In the genomic region with DNA sequence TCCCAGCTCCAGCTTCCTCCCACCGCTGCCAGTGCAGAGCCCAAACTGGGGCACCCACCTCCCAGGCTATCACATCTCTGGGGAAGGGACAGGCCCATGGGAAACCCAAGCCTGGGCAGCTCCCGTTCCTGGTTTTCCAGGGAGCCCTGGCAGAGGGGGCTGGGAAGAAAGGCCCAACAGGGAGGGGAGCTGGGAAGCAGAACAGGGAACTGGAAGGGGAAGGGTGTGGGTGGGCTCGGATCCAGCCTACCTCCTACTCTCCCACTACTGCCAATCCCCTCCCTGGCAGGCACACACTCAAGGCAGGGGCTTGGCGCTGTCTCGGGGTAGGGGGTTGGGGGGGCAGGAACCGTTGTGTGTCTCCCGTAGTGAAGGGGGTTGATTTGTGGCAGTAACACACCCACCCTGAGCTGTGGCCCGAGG, we compare ENCODE assay signal across 9 mouse cellular contexts. TPM values are rescaled to one million over a fixed set of nuclear protein-coding genes. Genes with fewer than 3 reads are reported as not detected.
DNase-seq lines count a peak whose midpoint lies in the region; ATAC-seq and TF ChIP-seq lines count a peak whose summit lies in the region.
"Had no signal": no experiment of that assay in that cellular context is flagged by ENCODE, and none has a peak within 500 bp of the region (broad histone marks: within the 10 kb centered on the region; RNA-seq: fewer than 3 reads in every experiment).

No protein-coding gene starts in this region.

- H3K4me3 ChIP-seq in forebrain, embryonic 12.5 days (replicated peaks): no peak overlapping the region; the same call in 1 of the 2 replicates
- H3K4me3 ChIP-seq in heart, embryonic 14.5 days (ENCODE audit: control insufficient read depth in 1 of 2, insufficient read depth in 1 of 2, low read depth in 1 of 2, low read length in 2 of 2): peak overlapping the region; percentile 10 to 21; a peak in 3 of 4 replicates
- peak overlapping the region; percentile 24 for H3K4me3 ChIP-seq in kidney, embryonic 15.5 days (replicated peaks)
- peak overlapping the region; percentile 21 for H3K4me3 ChIP-seq in limb, embryonic 14.5 days (replicated peaks; ENCODE audit: low read length)
- no peak overlapping the region for H3K4me3 ChIP-seq in midbrain, embryonic 13.5 days (replicated peaks)
- peak overlapping the region; percentile 25 for H3K4me3 ChIP-seq in stomach, embryonic 16.5 days (replicated peaks; ENCODE audit: low read length)
- H3K4me3 ChIP-seq: myocyte had no signal

- H3K36me3 ChIP-seq in forebrain, embryonic 12.5 days (replicated peaks): peaks cover 32% of the 10 kb centered on the region
- H3K36me3 ChIP-seq in heart, embryonic 14.5 days (ENCODE audit: control insufficient read depth, insufficient read depth, low read length): peaks cover 38% of the 10 kb centered on the region
- peaks cover 49% of the 10 kb centered on the region for H3K36me3 ChIP-seq in kidney, embryonic 15.5 days
- H3K36me3 ChIP-seq in limb, embryonic 14.5 days (ENCODE audit: control insufficient read depth, insufficient read depth, low read length): peaks cover 38% of the 10 kb centered on the region
- peaks cover 28% of the 10 kb centered on the region for H3K36me3 ChIP-seq in midbrain, embryonic 13.5 days
- peaks cover 14% of the 10 kb centered on the region for H3K36me3 ChIP-seq in stomach, embryonic 16.5 days (ENCODE audit: control insufficient read depth, insufficient read depth, low read length)

- H3K27ac ChIP-seq in forebrain, embryonic 12.5 days: peak overlapping the region; percentile 74
- H3K27ac ChIP-seq in heart, embryonic 14.5 days (replicated peaks in 1 of 2; ENCODE audit: control insufficient read depth in 1 of 2, insufficient read depth in 1 of 2, low read depth in 2 of 2, low read length in 2 of 2): peak overlapping the region; percentile 87 to 89
- H3K27ac ChIP-seq in kidney, embryonic 15.5 days: peak overlapping the region; percentile 93
- H3K27ac ChIP-seq in limb, embryonic 14.5 days (replicated peaks; ENCODE audit: low read depth, low read length): peak overlapping the region; percentile 83
- peak overlapping the region; percentile 59 for H3K27ac ChIP-seq in midbrain, embryonic 13.5 days
- peak overlapping the region; percentile 90 for H3K27ac ChIP-seq in stomach, embryonic 16.5 days (ENCODE audit: low read length)

- no peak for TF ChIP-seq POLR2A in limb, embryonic 14.5 days (IDR thresholded peaks at IDR 0.05; ENCODE audit: borderline replicate concordance, extremely low read depth, insufficient read depth, insufficient read length)

- peak; percentile 79; the same call in 1 of the 2 replicates for ATAC-seq in forebrain, embryonic 12.5 days (ENCODE audit: low FRiP score)
- ATAC-seq in heart, embryonic 14.5 days (ENCODE audit: insufficient number of reproducible peaks, insufficient read depth, low FRiP score, low read depth): peak; percentile 75
- peak; percentile 72 for ATAC-seq in kidney, embryonic 15.5 days (replicated peaks; ENCODE audit: low FRiP score)
- peak; percentile 80 for ATAC-seq in limb, embryonic 14.5 days (ENCODE audit: low FRiP score, low read depth)
- ATAC-seq in midbrain, embryonic 13.5 days: peak; percentile 86
- ATAC-seq in stomach, embryonic 16.5 days (ENCODE audit: insufficient read depth, low FRiP score): peak; percentile 79
- ATAC-seq in erythroid progenitor cell, adult 5-6 weeks (replicated peaks; ENCODE audit: low FRiP score, poor library complexity, severe bottlenecking): no peak

- peak overlapping the region; percentile 49 for H3K4me2 ChIP-seq in forebrain, embryonic 12.5 days
- H3K4me2 ChIP-seq in heart, embryonic 14.5 days (ENCODE audit: low read length): peak overlapping the region; percentile 60
- H3K4me2 ChIP-seq in kidney, embryonic 15.5 days: peak overlapping the region; percentile 55
- peak overlapping the region; percentile 59 for H3K4me2 ChIP-seq in limb, embryonic 14.5 days (replicated peaks; ENCODE audit: low read depth, low read length, severe bottlenecking)
- peak overlapping the region; percentile 34 for H3K4me2 ChIP-seq in midbrain, embryonic 13.5 days (replicated peaks)
- peak overlapping the region; percentile 54 for H3K4me2 ChIP-seq in stomach, embryonic 16.5 days (ENCODE audit: low read depth, low read length)

- H3K9me3 ChIP-seq in forebrain, embryonic 12.5 days: no peaks in the 10 kb centered on the region
- H3K9me3 ChIP-seq in heart, embryonic 14.5 days (ENCODE audit: control insufficient read depth, low read length): no peaks in the 10 kb centered on the region
- no peaks in the 10 kb centered on the region for H3K9me3 ChIP-seq in kidney, embryonic 15.5 days (replicated peaks)
- no peaks in the 10 kb centered on the region for H3K9me3 ChIP-seq in limb, embryonic 14.5 days (ENCODE audit: control insufficient read depth, low read length)
- no peaks in the 10 kb centered on the region for H3K9me3 ChIP-seq in midbrain, embryonic 13.5 days
- H3K9me3 ChIP-seq in stomach, embryonic 16.5 days (replicated peaks; ENCODE audit: control insufficient read depth, low read length): no peaks in the 10 kb centered on the region

- H3K9ac ChIP-seq in forebrain, embryonic 12.5 days: peak overlapping the region; percentile 51
- peak overlapping the region; percentile 66 for H3K9ac ChIP-seq in heart, embryonic 14.5 days (ENCODE audit: low read length)
- H3K9ac ChIP-seq in kidney, embryonic 15.5 days: peak overlapping the region; percentile 26
- H3K9ac ChIP-seq in limb, embryonic 14.5 days (ENCODE audit: low read depth, low read length, severe bottlenecking): peak overlapping the region; percentile 40
- peak overlapping the region; percentile 52 for H3K9ac ChIP-seq in midbrain, embryonic 13.5 days (replicated peaks)
- peak overlapping the region; percentile 61 for H3K9ac ChIP-seq in stomach, embryonic 16.5 days (ENCODE audit: low read length)

- peak; percentile 61 for DNase-seq in adrenal gland, postnatal 25 days
- peak; percentile 88 for DNase-seq in limb, embryonic 14.5 days (ENCODE audit: low spot score)

- H3K27me3 ChIP-seq in forebrain, embryonic 12.5 days: no peaks in the 10 kb centered on the region
- H3K27me3 ChIP-seq in heart, embryonic 14.5 days (ENCODE audit: control insufficient read depth, insufficient read depth, low read length): no peaks in the 10 kb centered on the region
- H3K27me3 ChIP-seq in kidney, embryonic 15.5 days: no peaks in the 10 kb centered on the region
- H3K27me3 ChIP-seq in limb, embryonic 14.5 days (ENCODE audit: control insufficient read depth, insufficient read depth, low read length): no peaks in the 10 kb centered on the region
- no peaks in the 10 kb centered on the region for H3K27me3 ChIP-seq in midbrain, embryonic 13.5 days
- H3K27me3 ChIP-seq in stomach, embryonic 16.5 days (ENCODE audit: control insufficient read depth, insufficient read depth, low read length): no peaks in the 10 kb centered on the region

- 3% methylated on average over 8 of the region's 8 CpGs for WGBS in forebrain, embryonic 12.5 days
- WGBS in heart, embryonic 14.5 days: 1% methylated on average over 8 of the region's 8 CpGs
- WGBS in kidney, embryonic 15.5 days: 3% methylated on average over 8 of the region's 8 CpGs
- WGBS in limb, embryonic 14.5 days: 0% methylated on average over 7 of the region's 8 CpGs
- WGBS in midbrain, embryonic 13.5 days: 5% methylated on average over 8 of the region's 8 CpGs
- 5% methylated on average over 8 of the region's 8 CpGs for WGBS in stomach, embryonic 16.5 days

- H3K4me1 ChIP-seq in forebrain, embryonic 12.5 days: peaks cover 29% of the 10 kb centered on the region
- peaks cover 35 to 49% of the 10 kb centered on the region in 2 experiments for H3K4me1 ChIP-seq in heart, embryonic 14.5 days (ENCODE audit: control insufficient read depth in 2 of 2, insufficient read depth in 2 of 2, low read length in 2 of 2)
- peaks cover 56% of the 10 kb centered on the region for H3K4me1 ChIP-seq in kidney, embryonic 15.5 days
- H3K4me1 ChIP-seq in limb, embryonic 14.5 days (ENCODE audit: control insufficient read depth, insufficient read depth, low read length): peaks cover 35% of the 10 kb centered on the region
- H3K4me1 ChIP-seq in midbrain, embryonic 13.5 days (replicated peaks): peaks cover 33% of the 10 kb centered on the region
- H3K4me1 ChIP-seq in stomach, embryonic 16.5 days (ENCODE audit: control insufficient read depth, insufficient read depth, low read length): peaks cover 39% of the 10 kb centered on the region

RNA-seq across cellular contexts. Expression of gene Dnmt3a, which starts 28.1 kb away (rescaled TPM):
- 62.9 and 86.0 TPM in 2 replicates for total RNA-seq in adrenal gland, postnatal 25 days (2021)
- 139 and 146 TPM in 2 replicates for polyA plus RNA-seq in forebrain, embryonic 12.5 days (2016; fragmentation: Nextera tagmentation; extraction: Ambion mirVana)
- 44.8 and 48.7 TPM in 2 replicates for polyA plus RNA-seq in heart, embryonic 14.5 days (2014; fragmentation: Nextera tagmentation; extraction: Ambion mirVana)
- 124 and 132 TPM in 2 replicates for polyA plus RNA-seq in kidney, embryonic 15.5 days (2015; fragmentation: Nextera tagmentation; extraction: Ambion mirVana)
- polyA plus RNA-seq in limb, embryonic 14.5 days (2012; rRNA removed): 48.7 and 53.1 TPM in 2 replicates
- polyA plus RNA-seq in limb, embryonic 14.5 days (2014; fragmentation: Nextera tagmentation; extraction: Ambion mirVana): 74.5 and 84.4 TPM in 2 replicates
- polyA plus RNA-seq in midbrain, embryonic 13.5 days (2015; fragmentation: Nextera tagmentation; extraction: Ambion mirVana): 111 and 124 TPM in 2 replicates
- 49.6 and 60.4 TPM in 2 replicates for polyA plus RNA-seq in stomach, embryonic 16.5 days (2015; fragmentation: Nextera tagmentation; extraction: Ambion mirVana)
- total RNA-seq in erythroid progenitor cell, adult 5-6 weeks (2015; ENCODE audit: low replicate concordance): 1.3 and 4.0 TPM in 2 replicates
- total RNA-seq in erythroid progenitor cell, adult 5-6 weeks (2017; ENCODE audit: low replicate concordance): 0.83 and 3.7 TPM in 2 replicates

Comparison
In these comparisons a context has a peak if more than half of its experiments do, and no peak if none do; other contexts are left out.
1. H3K4me3 ChIP-seq: peak in heart, embryonic 14.5 days (2 of 2), kidney, embryonic 15.5 days (single experiment), limb, embryonic 14.5 days (single experiment) and stomach, embryonic 16.5 days (single experiment); none in forebrain, embryonic 12.5 days (single experiment) and midbrain, embryonic 13.5 days (single experiment).
2. Peak in every context shown above with its lines, with median percentiles within 50 percentile points of each other: H3K27ac ChIP-seq, H3K4me2 ChIP-seq and H3K9ac ChIP-seq.